In the genomic region with DNA sequence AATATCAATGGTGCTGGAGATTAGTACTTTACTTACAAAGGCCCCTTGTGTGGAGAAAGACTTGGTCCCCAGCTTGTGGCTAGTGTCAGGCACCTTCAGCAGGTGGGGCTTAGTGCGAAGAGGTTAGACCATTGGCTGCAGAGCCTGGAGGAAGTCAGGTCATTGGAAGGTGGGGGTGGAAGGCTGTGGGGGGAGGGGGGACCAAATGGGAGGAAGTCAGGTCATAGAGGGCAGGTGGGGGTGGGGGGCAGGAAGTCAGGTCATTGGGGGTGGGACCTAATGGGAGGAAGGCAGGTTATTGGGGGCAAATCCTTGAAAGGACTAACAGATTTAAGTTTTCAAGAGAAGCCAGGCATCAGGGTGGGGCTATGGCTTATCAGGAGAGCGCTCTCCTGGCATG, we compare ENCODE assay signal across 14 mouse cellular contexts. TPM values are rescaled to one million over a fixed set of nuclear protein-coding genes. Genes with fewer than 3 reads are reported as not detected.
"Had no signal": no experiment of that assay in that cellular context is flagged by ENCODE, and none has a peak within 500 bp of the region (broad histone marks: within the 10 kb centered on the region; RNA-seq: fewer than 3 reads in every experiment).

No protein-coding gene starts in this region.

- H3K4me3 ChIP-seq: midbrain, embryonic 13.5 days; midbrain, embryonic 15.5 days; neural tube, embryonic 12.5 days; stomach, embryonic 15.5 days had no signal

- H3K4me1 ChIP-seq: stomach, embryonic 15.5 days had no signal

- H3K9me3 ChIP-seq: midbrain, embryonic 13.5 days; midbrain, embryonic 15.5 days; neural tube, embryonic 12.5 days; stomach, embryonic 15.5 days had no signal

- H3K27me3 ChIP-seq: midbrain, embryonic 13.5 days; midbrain, embryonic 15.5 days; neural tube, embryonic 12.5 days; stomach, embryonic 15.5 days had no signal

- H3K36me3 ChIP-seq: midbrain, embryonic 13.5 days; midbrain, embryonic 15.5 days; neural tube, embryonic 12.5 days; stomach, embryonic 15.5 days had no signal

- DNase-seq: lung, adult 18-20 months; lung, embryonic 14.5 days; lung, postnatal 10 days; lung, postnatal 4 days; right cerebral cortex, postnatal 14 days; thymus, adult 2 months; thymus, postnatal 25 days; thymus, postnatal 4 days had no signal

- H3K27ac ChIP-seq: midbrain, embryonic 13.5 days; midbrain, embryonic 15.5 days; neural tube, embryonic 12.5 days; stomach, embryonic 15.5 days; stomach, postnatal 0 days had no signal

RNA-seq across cellular contexts. Expression of a gene that starts 44.3 kb away (rescaled TPM):
- polyA plus RNA-seq: lung, embryonic 14.5 days; lung, embryonic 16.5 days had no signal
